Mouse (Mus musculus) heart, postnatal 14 days (tissue): ENCODE data around the gene Tmem255a. TPM values are rescaled to one million over a fixed set of nuclear protein-coding genes. Genes with fewer than 3 reads are reported as not detected.
A peak's percentile ranks its signal among the peaks of the same experiment; 100 is the strongest.

Source experiments
- DNase-seq, 2 experiments: peaks; one replicate each; pipeline ENCODE4 v3.0.0; 2021 to 2022
- intact Hi-C: fragments of 180-260 bp; cut with DNase I; formaldehyde crosslinking; loops from one replicate; pipeline ENCODE4 v1.15.1; 2025
- microRNA-seq, 2 experiments: library from miRNA; unstranded; fragments of <30 nt; microRNA quantifications; one replicate each; pipeline ENCODE4 v1.2.0; 2021 to 2022
- total RNA-seq, 2 experiments: library from RNA; stranded (reverse); gene quantifications; 2 replicates each; pipeline ENCODE4 v1.2.3; 2021

Gene Tmem255a
- total RNA-seq, 2 experiments from 2014 or later = 6.6 to 9.2 TPM

GRCm38 (mm10) chrX:38180656-38181607 lies 71.3 kb downstream of the Tmem255a start:
- intact Hi-C loops = no loop called here

DNA sequence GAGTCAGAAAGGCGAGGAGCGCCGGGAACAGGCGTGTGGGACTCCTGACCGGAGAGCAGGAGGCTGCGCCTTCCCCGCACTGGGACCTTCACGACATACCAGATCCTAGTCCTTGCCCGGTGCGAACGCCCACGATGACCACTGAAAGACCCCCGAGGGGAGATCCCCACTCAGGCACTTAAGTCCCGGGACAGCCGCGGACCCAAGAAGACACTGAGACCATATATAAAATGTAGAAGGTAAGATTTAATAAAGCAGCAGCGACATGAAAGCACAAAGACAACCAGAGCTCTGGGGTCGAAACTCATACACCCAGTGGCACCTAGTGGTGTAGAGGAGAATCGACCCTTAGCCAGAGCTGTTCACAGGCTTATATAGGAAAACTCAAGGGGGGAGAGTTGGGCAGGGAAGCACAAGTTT lies 72.3 kb downstream of the Tmem255a start:
- peak; percentile 33 to 42 for DNase-seq
- intact Hi-C loops = loop anchor here (5.0 kb wide), 2 partner anchors 98 to 118 kb away; no protein-coding TSS in a partner anchor

More at GRCm38 (mm10) chrX:38180656-38181607, 71.3 kb downstream of the Tmem255a start:
- peak; percentile 8 to 14 for DNase-seq

GRCm38 (mm10) chrX:38166592-38166991 lies 85.6 kb downstream of the Tmem255a start:
- intact Hi-C loops = no loop called here
- no peak for DNase-seq

DNA sequence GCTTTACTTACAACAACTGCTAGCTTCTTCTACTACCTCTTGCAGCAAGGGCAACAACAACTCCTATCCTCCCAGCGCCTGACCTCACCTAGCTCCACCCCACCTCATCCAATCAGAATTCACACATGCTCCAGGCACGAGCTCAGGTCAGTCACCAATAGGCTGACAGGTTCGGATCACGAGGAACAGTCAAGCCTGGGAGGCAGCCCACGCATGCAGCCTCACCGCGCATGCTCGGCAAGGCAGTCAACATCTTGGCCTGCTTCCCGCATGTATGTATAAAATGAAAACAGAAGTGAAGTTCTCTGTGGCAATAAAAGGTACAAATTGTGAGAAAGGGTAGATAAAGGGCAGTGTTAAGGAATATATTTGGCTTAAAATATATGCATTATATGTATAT lies 86.2 kb downstream of the Tmem255a start:
- intact Hi-C loops = no loop called here
- DNase-seq = no peak

DNA sequence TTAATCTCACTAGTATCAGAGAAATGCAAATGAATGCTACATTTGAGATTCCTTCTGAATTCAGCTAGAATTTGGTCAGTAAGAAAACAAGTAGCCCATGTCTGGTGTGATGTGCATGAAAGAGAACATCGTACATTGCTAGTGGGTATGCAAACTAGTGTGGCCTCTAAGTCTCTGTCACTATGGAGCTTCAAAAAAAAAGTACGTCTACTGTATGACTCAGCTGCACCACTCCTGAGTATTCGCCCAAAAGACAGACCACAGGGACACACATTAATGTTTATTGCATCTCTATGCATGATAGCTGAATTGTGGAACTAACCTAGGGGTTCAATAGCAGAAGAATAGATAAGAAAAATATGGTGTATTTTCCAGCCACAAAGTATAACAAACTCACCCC lies 86.9 kb downstream of the Tmem255a start:
- intact Hi-C loops = no loop called here

GRCm38 (mm10) chrX:38159097-38159496 lies 93.1 kb downstream of the Tmem255a start:
- intact Hi-C loops = no loop called here
- DNase-seq = no peak

More for the DNA sequence above, 86.9 kb downstream of the Tmem255a start:
- no peak for DNase-seq

Small RNA genes within 50 kb of the gene (microRNA-seq; reads per million reads assigned to microRNA genes)
- 0 reads per million in 2 experiments for gene Mir3110

Other genes with a start within 250 kb of the Tmem255a start
- not detected for gene Btg1-ps1, start 233.6 kb downstream of the Tmem255a start, total RNA-seq
- not detected for gene Btg1-ps2, start 209.3 kb downstream of the Tmem255a start, total RNA-seq
- gene Rhox10, start 186.0 kb downstream of the Tmem255a start, total RNA-seq = not detected
- gene Rhox11, start 167.3 kb downstream of the Tmem255a start, total RNA-seq = not detected
- gene Rhox12, start 141.5 kb downstream of the Tmem255a start, total RNA-seq = not detected
- gene Rhox13, start 131.2 kb downstream of the Tmem255a start, total RNA-seq = not detected
- 10 to 100 TPM; 11.6 to 11.7 TPM for gene Zbtb33, start 62.6 kb downstream of the Tmem255a start, total RNA-seq
- not detected for gene Atp1b4, start 63.7 kb upstream of the Tmem255a start, total RNA-seq
- 100 to 1,000 TPM; 133 to 137 TPM for gene Lamp2, start 204.0 kb upstream of the Tmem255a start, total RNA-seq